Mouse (Mus musculus) layer of hippocampus, postnatal 14 days (tissue): ENCODE data around the gene Bpifc. TPM values are rescaled to one million over a fixed set of nuclear protein-coding genes. Genes with fewer than 3 reads are reported as not detected.

Experiments used
- DNase-seq, 2 experiments: peaks; one replicate each; pipeline ENCODE4 v3.0.0; 2021 to 2022; ENCODE audit warnings: low spot score in 2 of 2, mixed read lengths in 1 of 2
- total RNA-seq, 2 experiments: library from RNA; stranded (reverse); gene quantifications; 2 replicates each; pipeline ENCODE4 v1.2.3; 2021

Bpifc gene
- total RNA-seq, 2 experiments from 2014 or later = not detected

DNA sequence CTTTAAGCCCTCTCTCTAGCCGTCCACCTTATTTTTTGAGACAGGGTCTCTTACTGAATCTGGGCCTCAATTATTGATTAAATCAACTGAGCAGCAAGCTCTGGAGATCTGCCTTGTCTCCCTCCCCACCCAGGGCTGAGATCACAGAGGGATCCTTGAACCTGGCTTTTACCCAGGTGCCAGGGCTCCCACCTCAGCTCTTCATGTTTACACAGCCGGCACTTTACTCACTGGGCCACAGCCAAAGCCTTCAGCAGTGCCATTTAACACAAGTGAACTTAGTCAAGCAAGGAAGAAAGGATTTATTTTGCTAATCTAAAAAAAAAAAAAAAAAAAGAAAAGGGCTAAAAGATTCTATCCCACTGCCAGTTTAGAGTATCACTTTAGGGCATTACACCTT lies 57.3 kb downstream of the Bpifc start:
- no peak for DNase-seq

DNA sequence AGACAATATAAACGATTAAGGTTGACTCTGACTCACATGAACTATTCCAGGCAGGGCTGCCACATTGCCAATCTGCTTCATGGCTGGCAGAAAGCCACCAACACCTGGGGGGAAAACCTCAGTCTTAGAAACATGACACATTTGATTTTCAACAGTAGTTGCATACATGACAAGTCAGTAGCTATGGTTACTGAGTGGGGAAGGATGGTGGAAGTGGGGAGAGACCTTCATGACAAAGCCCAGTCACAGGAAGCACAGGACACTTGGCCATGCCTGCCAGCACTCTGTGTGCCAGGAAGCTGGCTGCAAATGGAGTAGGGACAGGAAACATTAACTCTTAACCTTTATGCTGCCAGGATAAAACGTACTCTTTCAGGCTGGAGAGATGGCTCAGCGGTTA lies 58.3 kb downstream of the Bpifc start:
- DNase-seq = no peak

DNA sequence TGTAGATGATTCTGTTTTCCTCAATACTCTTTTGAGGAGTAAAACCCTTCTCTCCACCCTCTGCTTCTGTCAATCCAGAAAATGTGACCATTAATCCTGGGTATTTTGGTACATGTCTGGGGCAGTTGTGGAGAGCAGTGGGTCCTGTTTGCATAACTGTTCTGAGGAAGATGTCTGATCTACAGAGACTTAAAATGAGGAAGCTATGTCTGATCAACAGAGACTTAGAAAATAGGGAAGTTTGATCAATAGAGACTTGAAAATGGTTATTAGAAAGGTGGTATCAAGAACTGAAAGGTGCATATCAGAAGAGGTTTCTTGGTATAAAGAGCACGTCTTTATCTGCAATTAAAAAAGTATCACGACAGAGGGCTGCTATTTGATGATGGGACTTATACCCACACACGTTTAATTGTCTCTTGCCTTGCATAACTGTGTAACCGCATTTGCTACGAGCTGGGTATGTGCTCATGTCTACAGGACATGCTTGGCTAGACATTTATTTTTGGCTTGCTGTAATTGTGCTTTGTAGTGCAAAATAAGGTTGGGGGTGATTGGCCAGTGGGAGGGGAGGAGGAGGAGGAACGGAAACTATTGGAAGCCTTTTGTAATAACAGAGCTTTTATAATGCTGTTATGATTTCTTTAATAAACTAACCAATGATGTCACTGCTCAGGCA lies 59.8 kb downstream of the Bpifc start:
- DNase-seq = no peak

DNA sequence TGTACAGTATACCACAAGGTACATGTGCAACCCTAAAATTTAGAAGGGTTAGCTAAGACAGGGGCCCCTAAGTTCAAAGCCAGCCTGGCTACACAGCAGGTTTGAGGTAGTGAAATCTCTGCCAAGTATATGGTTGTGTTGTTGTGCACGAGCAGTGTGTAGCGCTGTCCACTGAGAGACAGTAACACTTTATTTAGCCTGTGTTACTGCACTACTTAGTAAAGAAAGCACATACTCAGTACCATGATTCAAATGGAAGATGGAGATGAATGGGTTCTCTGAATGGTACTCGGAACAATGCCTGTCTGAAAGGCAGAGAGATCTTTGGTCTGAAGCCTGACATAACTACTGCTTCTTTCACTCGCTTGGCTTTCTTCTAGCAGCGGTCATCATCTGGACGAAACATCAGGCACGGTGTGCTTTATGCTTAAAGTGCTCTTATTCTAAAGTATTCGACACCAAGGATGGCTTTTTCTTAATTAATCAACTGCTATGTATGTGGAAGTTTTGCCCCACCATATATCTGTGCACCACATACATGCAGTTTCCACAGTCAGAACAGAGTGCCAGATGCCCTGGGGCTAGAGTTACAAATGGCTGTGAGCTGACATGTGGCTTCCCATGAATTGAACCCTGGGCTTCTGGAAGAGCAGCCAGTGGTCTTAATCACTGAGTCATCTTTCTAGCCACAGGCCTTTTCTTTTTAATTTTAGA lies 63.1 kb downstream of the Bpifc start:
- DNase-seq = no peak

DNA sequence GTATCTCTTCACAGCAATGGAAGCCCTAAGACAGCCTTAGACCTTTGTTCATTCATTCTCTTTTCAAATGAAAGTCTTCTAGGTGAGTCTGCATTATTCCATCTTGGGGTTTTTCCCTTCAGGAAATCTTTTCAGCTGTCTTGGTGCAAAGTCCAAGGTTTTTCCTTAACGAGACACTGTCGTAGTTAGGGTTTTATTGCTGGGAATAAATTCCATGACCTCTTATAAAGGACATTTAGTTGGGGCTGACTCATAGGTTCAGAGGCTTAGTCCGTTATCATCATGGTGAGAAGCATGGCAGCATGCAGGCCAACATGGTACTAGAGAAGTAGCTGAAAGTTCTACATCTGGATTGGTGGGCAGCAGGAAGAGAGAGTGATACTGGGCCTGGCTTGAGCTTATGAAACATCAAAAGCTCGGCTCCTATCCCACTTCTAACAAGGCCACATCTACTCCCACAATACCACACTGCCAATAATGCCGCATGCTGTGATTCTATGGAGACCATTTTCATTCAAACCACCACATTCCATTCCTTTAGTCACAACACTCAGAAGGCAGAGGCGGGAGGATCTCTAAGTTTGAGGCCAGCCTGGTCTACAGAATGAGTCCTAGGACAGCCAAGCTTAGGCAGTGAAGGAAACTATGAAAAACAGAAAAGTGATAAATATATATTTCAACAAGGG lies 75.3 kb downstream of the Bpifc start:
- no peak for DNase-seq

DNA sequence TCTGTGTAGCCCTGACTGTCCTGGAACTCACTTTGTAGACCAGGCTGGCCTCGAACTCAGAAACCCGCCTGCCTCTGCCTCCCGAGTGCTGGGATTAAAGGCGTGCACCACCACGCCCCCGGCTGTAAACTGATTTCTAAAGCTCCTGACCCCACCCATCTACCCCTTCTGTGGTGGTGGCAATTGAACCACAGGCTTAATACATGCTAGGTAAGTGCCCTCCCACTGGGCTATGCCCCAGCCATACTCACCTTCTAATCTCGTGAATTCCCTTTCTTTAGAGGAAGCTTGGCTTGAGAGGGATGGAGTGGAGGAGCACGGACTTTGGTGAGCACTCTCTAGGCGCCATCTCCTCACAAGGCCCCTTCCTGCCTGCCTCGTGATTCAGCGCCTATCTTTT lies 81.7 kb downstream of the Bpifc start:
- no peak for DNase-seq

DNA sequence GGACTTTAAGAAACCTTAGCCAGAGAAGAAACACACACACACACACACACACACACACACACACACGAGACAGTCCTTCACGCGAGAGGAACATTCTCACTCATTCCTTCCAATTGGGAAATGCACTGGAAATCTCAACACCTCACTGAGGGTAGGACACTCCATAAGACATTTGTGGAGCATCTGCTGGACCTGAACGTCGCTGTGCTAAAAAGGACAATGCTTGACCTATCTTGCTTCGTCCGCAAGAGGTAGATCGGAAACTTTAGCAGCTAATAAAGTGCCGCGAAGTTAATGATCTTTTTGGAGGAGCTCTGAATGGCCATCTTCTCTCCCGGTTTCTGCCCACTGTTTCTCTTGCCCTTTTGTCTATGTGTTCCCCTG lies 82.5 kb downstream of the Bpifc start:
- no peak for DNase-seq

DNA sequence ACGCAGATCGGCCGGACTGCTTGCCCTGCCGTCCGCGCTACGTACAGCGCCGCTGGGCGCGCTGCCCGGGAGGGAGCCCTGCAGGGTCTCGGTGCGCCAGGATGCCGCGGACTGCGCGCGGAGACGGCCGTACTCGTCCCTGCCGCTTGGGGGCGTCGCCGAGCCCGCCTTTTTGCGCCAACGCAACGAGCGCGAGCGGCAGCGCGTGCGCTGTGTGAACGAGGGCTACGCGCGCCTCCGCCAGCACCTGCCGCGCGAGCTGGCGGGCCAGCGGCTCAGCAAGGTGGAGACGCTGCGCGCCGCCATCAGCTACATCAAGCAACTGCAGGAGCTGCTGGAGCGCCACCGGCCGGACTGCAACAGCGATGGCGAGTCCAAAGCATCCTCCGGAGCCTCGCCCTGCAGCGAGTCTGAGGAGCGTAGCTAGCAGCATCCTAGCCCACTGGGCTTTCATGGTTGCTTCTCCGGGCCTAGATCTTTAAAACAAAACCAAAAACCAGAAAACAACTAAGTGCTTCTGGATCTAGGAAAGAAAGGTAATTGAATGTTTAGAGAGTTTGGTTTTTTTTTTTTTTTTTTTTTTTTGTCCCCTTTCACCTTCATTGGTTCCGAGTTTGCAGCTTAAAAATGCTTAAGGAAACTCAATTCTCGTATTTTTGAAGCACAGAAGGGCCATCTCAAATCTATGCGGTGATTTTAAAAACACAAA lies 83.0 kb downstream of the Bpifc start:
- DNase-seq = peak; percentile 66 to 73

DNA sequence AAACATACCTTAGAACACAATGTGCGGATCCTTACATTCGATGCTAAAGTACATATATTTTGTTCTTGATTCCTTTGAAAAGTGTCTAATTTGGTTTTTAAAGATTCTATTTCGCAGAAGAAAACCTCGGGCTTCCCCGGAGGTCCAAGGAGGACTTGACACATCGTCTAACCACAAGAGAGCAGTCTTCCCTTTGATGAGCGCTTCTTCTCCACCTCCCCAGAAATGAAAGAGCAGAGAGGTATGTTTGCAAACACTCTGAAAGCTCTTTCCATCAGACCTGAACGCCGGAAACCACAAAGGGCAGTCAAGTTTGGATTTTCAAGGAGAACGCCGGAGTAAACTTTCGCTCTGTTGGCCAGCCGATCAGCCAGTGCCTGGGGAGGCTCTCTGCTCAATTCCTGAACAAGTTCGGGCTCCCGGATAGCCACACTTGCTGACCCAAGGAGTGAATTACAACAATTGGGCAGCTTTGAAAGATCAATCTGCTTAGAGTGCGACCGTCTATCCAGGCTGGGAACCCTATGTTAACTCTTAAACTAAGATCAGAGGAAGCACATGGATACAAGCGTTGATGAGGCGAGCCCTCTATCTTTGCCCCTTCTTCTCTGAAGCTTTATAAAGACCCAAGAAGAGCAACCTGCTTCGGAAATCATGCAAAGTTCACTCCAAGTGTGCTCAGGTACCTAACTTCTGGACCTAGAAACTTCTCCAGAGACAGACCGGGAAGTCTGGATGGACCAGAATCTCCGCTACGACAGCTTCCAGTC lies 83.8 kb downstream of the Bpifc start, which contains the start of gene Ascl4:
TSS of gene Ascl4 (plus strand) at position 6 of the 770 bp plus-strand sequence.
- no peak for DNase-seq

DNA sequence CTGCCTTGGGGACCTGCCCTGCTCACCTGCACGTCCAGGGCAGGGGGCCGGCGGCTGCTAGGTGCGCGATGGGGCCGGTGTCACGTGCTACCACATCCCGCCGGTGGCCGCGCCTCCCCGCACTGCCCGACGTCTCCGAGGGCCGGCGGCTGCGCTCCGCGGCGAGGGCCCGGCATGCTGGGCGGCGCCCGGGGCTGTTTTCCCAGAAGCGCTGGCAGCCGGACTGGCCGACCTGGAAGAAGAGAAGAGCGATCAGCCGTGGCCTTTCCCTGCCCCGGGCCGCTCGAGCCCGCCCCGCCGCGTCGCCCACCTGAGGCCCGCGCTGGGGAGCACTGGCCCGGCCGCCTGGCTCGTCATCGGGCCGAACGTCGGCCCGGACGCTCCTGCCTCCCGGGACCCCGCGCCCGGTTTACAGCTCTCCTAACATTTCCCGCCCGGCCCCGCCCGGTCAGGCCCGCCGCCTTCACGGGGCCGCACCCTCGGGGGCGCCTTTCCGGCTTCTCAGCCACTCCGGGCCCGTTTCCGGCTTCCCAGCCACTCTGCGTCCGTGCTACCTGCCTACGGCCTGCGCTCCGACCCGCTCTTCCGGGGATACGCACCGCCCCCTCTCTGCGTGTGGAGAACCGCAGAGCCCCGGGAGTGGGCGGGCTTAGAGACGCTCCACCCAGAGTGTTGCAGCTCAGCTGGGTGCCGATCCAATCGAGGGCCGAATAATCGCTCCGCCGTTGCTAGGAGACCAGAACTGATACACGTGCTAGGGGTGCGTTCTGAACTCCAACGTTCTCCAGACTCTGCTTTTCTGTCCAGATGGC lies 95.0 kb downstream of the Bpifc start, which contains the start of gene Prdm4:
TSS of gene Prdm4 (minus strand) at position 645 of the 812 bp plus-strand sequence.
- DNase-seq = peak; percentile 90 to 97

Other genes starting within 250 kb of the Bpifc start
- 10 to 100 TPM; 18.8 to 20.4 TPM for gene Pwp1, start 182.4 kb downstream of the Bpifc start, total RNA-seq
- 10 to 100 TPM; 28.6 to 29.1 TPM for gene Prdm4, start 94.8 kb downstream of the Bpifc start, total RNA-seq
- under 1 TPM; 0.37 to 0.38 TPM for gene Ascl4, start 84.2 kb downstream of the Bpifc start, total RNA-seq
- 100 to 1,000 TPM in 1 of 2 experiments, 10 to 100 TPM in 1; 98.4 to 106 TPM for gene Rtcb, start 54.1 kb downstream of the Bpifc start, total RNA-seq
- gene Fbxo7, start 10.1 kb upstream of the Bpifc start, total RNA-seq = 10 to 100 TPM; 25.4 to 25.7 TPM